12 mouse cellular contexts compared by ENCODE assay signal in the genomic region with DNA sequence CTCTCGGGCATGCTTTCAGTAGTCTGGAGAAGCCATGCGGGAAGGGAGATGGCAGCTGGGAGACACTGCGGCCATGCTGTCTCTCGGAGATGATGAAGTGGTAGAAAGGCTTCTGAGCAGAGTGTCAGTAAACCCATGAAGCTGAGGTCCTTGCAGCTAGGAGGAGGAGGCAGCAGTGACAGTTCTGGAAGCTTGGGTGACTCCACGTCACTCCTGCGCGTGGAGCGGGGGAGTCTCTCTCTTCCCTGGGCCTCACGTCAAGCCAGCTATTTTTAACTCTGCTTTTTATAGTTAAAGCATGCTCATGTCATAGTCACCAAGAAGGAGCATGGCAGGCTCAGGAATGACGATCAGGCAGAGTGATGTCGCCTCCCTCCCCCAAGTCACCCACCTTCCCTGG. TPM values are rescaled to one million over a fixed set of nuclear protein-coding genes. Genes with fewer than 3 reads are reported as not detected.
A peak's percentile ranks its signal among the peaks of the same experiment; 100 is the strongest.
DNase-seq lines count a peak whose midpoint lies in the region; ATAC-seq and TF ChIP-seq lines count a peak whose summit lies in the region.
"Had no signal": no experiment of that assay in that cellular context is flagged by ENCODE, and none has a peak within 500 bp of the region (broad histone marks: within the 10 kb centered on the region; RNA-seq: fewer than 3 reads in every experiment).

No protein-coding gene starts in this region.

- ATAC-seq in kidney, postnatal 0 days (replicated peaks; ENCODE audit: low FRiP score, low read depth), result no peak
- ATAC-seq in heart, embryonic 11.5 days (replicated peaks; ENCODE audit: insufficient number of reproducible peaks, low FRiP score, low TSS enrichment), result 0 out of 2 replicates have a peak, but pooled peaks have one; percentile 12
- ATAC-seq: CD4-positive, CD25-positive, alpha-beta regulatory T cell, adult 4 months; midbrain, embryonic 13.5 days had no signal

- WGBS in kidney, postnatal 0 days, result 50% methylated on average over 11 of the region's 11 CpGs
- 49% methylated on average over 11 of the region's 11 CpGs for WGBS in heart, embryonic 11.5 days (ENCODE audit: insufficient replicate concordance)

- 0 out of 2 replicates have a peak, but pooled peaks cover 5% of the 10 kb centered on the region for H3K4me1 ChIP-seq in kidney, postnatal 0 days (replicated peaks; ENCODE audit: insufficient read depth, low read length)
- peaks cover 10% of the 10 kb centered on the region for H3K4me1 ChIP-seq in heart, embryonic 11.5 days (ENCODE audit: control insufficient read depth, insufficient read depth, low read length)
- H3K4me1 ChIP-seq: midbrain, embryonic 13.5 days had no signal

- DNase-seq in kidney, postnatal 0 days (ENCODE audit: low spot score), result peak; percentile 5
- no peak for DNase-seq in kidney, postnatal 10 days
- DNase-seq in layer of hippocampus, adult 9-11 months, result peak; percentile 79
- DNase-seq in right cerebral cortex, postnatal 36 days (ENCODE audit: low spot score in 2 of 2), result peak; percentile 78 to 94
- no peak for DNase-seq in urinary bladder, adult 18-20 months (ENCODE audit: low spot score in 2 of 2)
- DNase-seq in thymus, postnatal 25 days, result no peak
- DNase-seq in kidney, postnatal 4 days, result no peak
- DNase-seq: kidney, adult 8-10 months; thymus, postnatal 14 days had no signal

- no peaks in the 10 kb centered on the region for H3K36me3 ChIP-seq in kidney, postnatal 0 days (ENCODE audit: insufficient read depth, low read length)
- no peaks in the 10 kb centered on the region for H3K36me3 ChIP-seq in heart, embryonic 11.5 days (ENCODE audit: control insufficient read depth, insufficient read depth, low read length)
- H3K36me3 ChIP-seq: midbrain, embryonic 13.5 days had no signal

- H3K27me3 ChIP-seq in kidney, postnatal 0 days (ENCODE audit: insufficient read depth, low read length), result no peaks in the 10 kb centered on the region
- no peaks in the 10 kb centered on the region for H3K27me3 ChIP-seq in heart, embryonic 11.5 days (ENCODE audit: control insufficient read depth, insufficient read depth, low read length)
- H3K27me3 ChIP-seq: midbrain, embryonic 13.5 days had no signal

- no peak overlapping the region for H3K4me3 ChIP-seq in kidney, postnatal 0 days (replicated peaks; ENCODE audit: low read depth, low read length)
- H3K4me3 ChIP-seq in heart, embryonic 11.5 days (ENCODE audit: low read depth, low read length), result no peak overlapping the region
- H3K4me3 ChIP-seq: midbrain, embryonic 13.5 days had no signal

- no peak for TF ChIP-seq CTCF in kidney, postnatal 0 days (IDR thresholded peaks at IDR 0.05; ENCODE audit: low read depth)

- no peak overlapping the region for H3K4me2 ChIP-seq in kidney, postnatal 0 days (ENCODE audit: low read length)
- H3K4me2 ChIP-seq in heart, embryonic 11.5 days, result no peak overlapping the region
- H3K4me2 ChIP-seq: midbrain, embryonic 13.5 days had no signal

- no peak overlapping the region for H3K9ac ChIP-seq in kidney, postnatal 0 days (ENCODE audit: low read depth, low read length)
- no peak overlapping the region for H3K9ac ChIP-seq in heart, embryonic 11.5 days (ENCODE audit: low read depth, low read length)
- H3K9ac ChIP-seq: midbrain, embryonic 13.5 days had no signal

- no peak overlapping the region for H3K27ac ChIP-seq in kidney, postnatal 0 days
- peak overlapping the region; percentile 67 for H3K27ac ChIP-seq in heart, embryonic 11.5 days (ENCODE audit: low read depth, low read length)
- H3K27ac ChIP-seq: midbrain, embryonic 13.5 days had no signal

- H3K9me3 ChIP-seq in kidney, postnatal 0 days (replicated peaks; ENCODE audit: low read length), result no peaks in the 10 kb centered on the region
- H3K9me3 ChIP-seq in heart, embryonic 11.5 days (replicated peaks; ENCODE audit: control insufficient read depth, low read length), result no peaks in the 10 kb centered on the region; the same call in 1 of the 2 replicates
- H3K9me3 ChIP-seq: midbrain, embryonic 13.5 days had no signal

RNA-seq across cellular contexts. Expression of gene Mn1, which starts 56.3 kb away (rescaled TPM):
- 4.3 and 4.7 TPM in 2 replicates for polyA plus RNA-seq in kidney, postnatal 0 days (2015; fragmentation: Nextera tagmentation; extraction: Ambion mirVana)
- 6.6 and 7.1 TPM in 2 replicates for polyA plus RNA-seq in heart, embryonic 11.5 days (2014; fragmentation: Nextera tagmentation; extraction: Ambion mirVana)
- polyA plus RNA-seq: CD4-positive, CD25-positive, alpha-beta regulatory T cell, adult 4 months had no signal

Comparison
In these comparisons a context has a peak if more than half of its experiments do, and no peak if none do; other contexts are left out.
1. DNase-seq: peak in kidney, postnatal 0 days (single experiment), layer of hippocampus, adult 9-11 months (single experiment) and right cerebral cortex, postnatal 36 days (2 of 2); none in kidney, postnatal 10 days (single experiment), urinary bladder, adult 18-20 months (0 of 2), thymus, postnatal 25 days (single experiment) and kidney, postnatal 4 days (0 of 2).